Comparison of ENCODE assay signal across 22 mouse cellular contexts in genomic region chr11:106519519-106519918, GRCm38 (mm10). TPM values are rescaled to one million over a fixed set of nuclear protein-coding genes. Genes with fewer than 3 reads are reported as not detected.
A peak's percentile ranks its signal among the peaks of the same experiment; 100 is the strongest.
DNase-seq lines count a peak whose midpoint lies in the region; ATAC-seq and TF ChIP-seq lines count a peak whose summit lies in the region.
"Had no signal": no experiment of that assay in that cellular context is flagged by ENCODE, and none has a peak within 500 bp of the region (broad histone marks: within the 10 kb centered on the region; RNA-seq: fewer than 3 reads in every experiment).

No protein-coding gene starts in this region.

- TF ChIP-seq CTCF in midbrain, postnatal 0 days (IDR thresholded peaks at IDR 0.05) = no peak

- H3K4me3 ChIP-seq in forebrain, embryonic 10.5 days = no peak overlapping the region
- H3K4me3 ChIP-seq in forebrain, embryonic 11.5 days (ENCODE audit: low read depth, low read length) = no peak overlapping the region
- no peak overlapping the region for H3K4me3 ChIP-seq in midbrain, embryonic 10.5 days
- no peak overlapping the region for H3K4me3 ChIP-seq in midbrain, postnatal 0 days (ENCODE audit: low read depth, low read length)
- H3K4me3 ChIP-seq in kidney, embryonic 16.5 days (ENCODE audit: low read length) = no peak overlapping the region
- H3K4me3 ChIP-seq: forebrain, embryonic 15.5 days; heart, embryonic 13.5 days; hindbrain, embryonic 15.5 days had no signal

- peaks cover 60% of the 10 kb centered on the region for H3K4me1 ChIP-seq in forebrain, embryonic 10.5 days
- peaks cover 5% of the 10 kb centered on the region; the same call in 1 of the 2 replicates for H3K4me1 ChIP-seq in forebrain, embryonic 11.5 days (replicated peaks; ENCODE audit: control insufficient read depth, insufficient read depth, low read length)
- peaks cover 62% of the 10 kb centered on the region for H3K4me1 ChIP-seq in midbrain, embryonic 10.5 days
- H3K4me1 ChIP-seq in midbrain, postnatal 0 days (ENCODE audit: insufficient read depth, low read length) = 0 out of 2 replicates have a peak, but pooled peaks cover 3% of the 10 kb centered on the region
- H3K4me1 ChIP-seq in kidney, embryonic 16.5 days (ENCODE audit: insufficient read depth, low read length) = 0 out of 2 replicates have a peak, but pooled peaks cover 8% of the 10 kb centered on the region

- no peaks in the 10 kb centered on the region for H3K9me3 ChIP-seq in forebrain, embryonic 10.5 days
- no peaks in the 10 kb centered on the region for H3K9me3 ChIP-seq in forebrain, embryonic 11.5 days (ENCODE audit: control insufficient read depth, low read length)
- no peaks in the 10 kb centered on the region for H3K9me3 ChIP-seq in midbrain, embryonic 10.5 days (replicated peaks)
- no peaks in the 10 kb centered on the region for H3K9me3 ChIP-seq in midbrain, postnatal 0 days (ENCODE audit: low read length)
- H3K9me3 ChIP-seq in kidney, embryonic 16.5 days (ENCODE audit: low read length) = no peaks in the 10 kb centered on the region
- H3K9me3 ChIP-seq: forebrain, embryonic 15.5 days; G1E; heart, embryonic 13.5 days; hindbrain, embryonic 15.5 days had no signal

- peaks cover 25% of the 10 kb centered on the region; the same call in 1 of the 2 replicates for H3K27me3 ChIP-seq in forebrain, embryonic 10.5 days (ENCODE audit: poor library complexity, severe bottlenecking)
- no peaks in the 10 kb centered on the region for H3K27me3 ChIP-seq in forebrain, embryonic 11.5 days (ENCODE audit: control insufficient read depth, insufficient read depth, low read length)
- peaks cover 22% of the 10 kb centered on the region for H3K27me3 ChIP-seq in midbrain, embryonic 10.5 days (ENCODE audit: low read depth, poor library complexity, severe bottlenecking)
- no peaks in the 10 kb centered on the region for H3K27me3 ChIP-seq in midbrain, postnatal 0 days (ENCODE audit: insufficient read depth, low read length)
- no peaks in the 10 kb centered on the region for H3K27me3 ChIP-seq in kidney, embryonic 16.5 days (ENCODE audit: insufficient read depth, low read length)
- H3K27me3 ChIP-seq: forebrain, embryonic 15.5 days; heart, embryonic 13.5 days; hindbrain, embryonic 15.5 days had no signal

- H3K36me3 ChIP-seq in forebrain, embryonic 10.5 days (replicated peaks) = no peaks in the 10 kb centered on the region
- no peaks in the 10 kb centered on the region for H3K36me3 ChIP-seq in forebrain, embryonic 11.5 days (ENCODE audit: control insufficient read depth, insufficient read depth, low read length)
- H3K36me3 ChIP-seq in midbrain, embryonic 10.5 days = no peaks in the 10 kb centered on the region
- H3K36me3 ChIP-seq in midbrain, postnatal 0 days (ENCODE audit: insufficient read depth, low read length) = peaks cover 7% of the 10 kb centered on the region; the same call in 1 of the 2 replicates
- H3K36me3 ChIP-seq in kidney, embryonic 16.5 days (ENCODE audit: insufficient read depth, low read length) = no peaks in the 10 kb centered on the region
- H3K36me3 ChIP-seq: forebrain, embryonic 15.5 days; hindbrain, embryonic 15.5 days had no signal

- no peak for ATAC-seq in forebrain, embryonic 11.5 days (replicated peaks; ENCODE audit: low FRiP score)
- no peak for ATAC-seq in midbrain, postnatal 0 days (ENCODE audit: low FRiP score)
- no peak for ATAC-seq in kidney, embryonic 16.5 days (ENCODE audit: low FRiP score, low TSS enrichment)
- ATAC-seq: activated CD4-positive, CD25-positive, alpha-beta regulatory T cell, adult 4 months; CD4-positive, CD25-positive, alpha-beta regulatory T cell, adult 4 months; forebrain, embryonic 15.5 days had no signal

- no peak overlapping the region for H3K9ac ChIP-seq in forebrain, embryonic 11.5 days (ENCODE audit: low read length)
- no peak overlapping the region for H3K9ac ChIP-seq in midbrain, postnatal 0 days (replicated peaks; ENCODE audit: low read length, poor library complexity, severe bottlenecking)
- no peak overlapping the region for H3K9ac ChIP-seq in kidney, embryonic 16.5 days (replicated peaks; ENCODE audit: low read length)
- H3K9ac ChIP-seq: forebrain, embryonic 15.5 days; hindbrain, embryonic 15.5 days had no signal

- no peak overlapping the region for H3K4me2 ChIP-seq in forebrain, embryonic 11.5 days (ENCODE audit: low read depth, low read length, severe bottlenecking)
- no peak overlapping the region for H3K4me2 ChIP-seq in midbrain, postnatal 0 days (ENCODE audit: low read depth, low read length, poor library complexity, severe bottlenecking)
- no peak overlapping the region for H3K4me2 ChIP-seq in kidney, embryonic 16.5 days (replicated peaks; ENCODE audit: low read depth, low read length)
- H3K4me2 ChIP-seq: forebrain, embryonic 15.5 days; heart, embryonic 13.5 days; hindbrain, embryonic 15.5 days had no signal

- WGBS in forebrain, embryonic 10.5 days = 49% methylated on average over 4 of the region's 4 CpGs
- WGBS in forebrain, embryonic 11.5 days = 50% methylated on average over 4 of the region's 4 CpGs
- 52% methylated on average over 4 of the region's 4 CpGs for WGBS in midbrain, embryonic 10.5 days
- 49% methylated on average over 4 of the region's 4 CpGs for WGBS in midbrain, postnatal 0 days
- WGBS in kidney, embryonic 16.5 days = 30% methylated on average over 4 of the region's 4 CpGs

- peak overlapping the region; percentile 63; the same call in 1 of the 2 replicates for H3K27ac ChIP-seq in forebrain, embryonic 10.5 days
- no peak overlapping the region for H3K27ac ChIP-seq in forebrain, embryonic 11.5 days (ENCODE audit: low read depth, low read length)
- H3K27ac ChIP-seq in midbrain, embryonic 10.5 days (replicated peaks) = peak overlapping the region; percentile 82
- no peak overlapping the region for H3K27ac ChIP-seq in midbrain, postnatal 0 days (ENCODE audit: low read depth, low read length)
- H3K27ac ChIP-seq in kidney, embryonic 16.5 days (ENCODE audit: low read length) = no peak overlapping the region
- H3K27ac ChIP-seq: forebrain, embryonic 15.5 days; heart, embryonic 13.5 days; hindbrain, embryonic 15.5 days had no signal

- DNase-seq in forebrain, embryonic 10.5 days (ENCODE audit: extremely low spot score, low spot score) = no peak
- DNase-seq in forebrain, embryonic 11.5 days (ENCODE audit: low spot score) = no peak
- DNase-seq in midbrain, embryonic 10.5 days (ENCODE audit: low spot score) = no peak
- DNase-seq in midbrain, postnatal 0 days (ENCODE audit: low spot score) = no peak
- DNase-seq in MN1 (ENCODE audit: low spot score) = peak; percentile 50
- peak; percentile 50 for DNase-seq in retina, embryonic 14.5 days (ENCODE audit: low spot score)
- DNase-seq: adrenal gland, adult 2 months; adrenal gland, postnatal 25 days; B cell, adult 2 months; cerebellum, adult 18-20 months; cerebellum, adult 9-11 months; cerebellum, postnatal 36 days; gastrocnemius, postnatal 36 days; heart, adult 11 months; heart, postnatal 36 days had no signal

RNA-seq across cellular contexts. Expression of gene Ern1, which starts 31.9 kb away (rescaled TPM):
- 4.6 and 5.3 TPM in 2 replicates for polyA plus RNA-seq in forebrain, embryonic 10.5 days (2016; fragmentation: Nextera tagmentation; extraction: Ambion mirVana)
- 5.6 and 7.9 TPM in 2 replicates for polyA plus RNA-seq in forebrain, embryonic 11.5 days (2014; fragmentation: Nextera tagmentation; extraction: Ambion mirVana)
- polyA plus RNA-seq in midbrain, embryonic 10.5 days (2016; fragmentation: Nextera tagmentation; extraction: Ambion mirVana) = 5.0 and 5.2 TPM in 2 replicates
- 10.1 and 10.3 TPM in 2 replicates for total RNA-seq in midbrain, postnatal 0 days (2014; rRNA removed)
- polyA plus RNA-seq in midbrain, postnatal 0 days (2015; fragmentation: Nextera tagmentation; extraction: Ambion mirVana) = 2.2 and 3.7 TPM in 2 replicates
- 5.4 and 6.8 TPM in 2 replicates for polyA plus RNA-seq in kidney, embryonic 16.5 days (2015; fragmentation: Nextera tagmentation; extraction: Ambion mirVana)

Comparison
In these comparisons a context has a peak if more than half of its experiments do, and no peak if none do; other contexts are left out.
1. H3K27ac ChIP-seq: peak in forebrain, embryonic 10.5 days (single experiment) and midbrain, embryonic 10.5 days (single experiment); none in forebrain, embryonic 11.5 days (single experiment), midbrain, postnatal 0 days (single experiment) and kidney, embryonic 16.5 days (single experiment).
2. DNase-seq: peak in MN1 (single experiment) and retina, embryonic 14.5 days (single experiment); none in forebrain, embryonic 10.5 days (single experiment), forebrain, embryonic 11.5 days (single experiment), midbrain, embryonic 10.5 days (single experiment) and midbrain, postnatal 0 days (single experiment).